Mouse (Mus musculus) heart, postnatal 36 days (tissue): ENCODE data around the gene Esyt2. TPM values are rescaled to one million over a fixed set of nuclear protein-coding genes. Genes with fewer than 3 reads are reported as not detected.

Experiments
- DNase-seq, 2 experiments: peaks; one replicate each; pipeline ENCODE4 v3.0.0; 2021 to 2022
- intact Hi-C: fragments of 180-260 bp; cut with DNase I; formaldehyde crosslinking; loops from one replicate; pipeline ENCODE4 v1.15.1; 2025
- total RNA-seq, 2 experiments: library from RNA; stranded (reverse); gene quantifications; 2 replicates each; pipeline ENCODE4 v1.2.3; 2021

Gene Esyt2
- total RNA-seq, 2 experiments from 2014 or later = 27.7 to 29.9 TPM

GRCm38 (mm10) chr12:116349376-116349775 is 68.4 kb downstream of the Esyt2 start:
- intact Hi-C loops = no loop called here

GRCm38 (mm10) chr12:116351022-116351421 is 70.0 kb downstream of the Esyt2 start:
- DNase-seq = no peak
- intact Hi-C loops = no loop called here

More at GRCm38 (mm10) chr12:116349376-116349775, 68.4 kb downstream of the Esyt2 start:
- DNase-seq = no peak

GRCm38 (mm10) chr12:116352404-116352803 is 71.4 kb downstream of the Esyt2 start:
- DNase-seq = no peak
- intact Hi-C loops = no loop called here

- no peak for DNase-seq
- intact Hi-C loops = no loop called here
Observed at GRCm38 (mm10) chr12:116354694-116355093, 73.7 kb downstream of the Esyt2 start.

GRCm38 (mm10) chr12:116362091-116362490 is 81.1 kb downstream of the Esyt2 start:
- no peak for DNase-seq
- intact Hi-C loops = loop anchor here (10.0 kb wide), 1 partner anchor 263 kb away; no protein-coding TSS in a partner anchor

GRCm38 (mm10) chr12:116366900-116367299 is 85.9 kb downstream of the Esyt2 start:
- intact Hi-C loops = loop anchor here (10.0 kb wide), 1 partner anchor 258 kb away; no protein-coding TSS in a partner anchor

GRCm38 (mm10) chr12:116367346-116367745 is 86.3 kb downstream of the Esyt2 start:
- DNase-seq = no peak
- intact Hi-C loops = loop anchor here (10.0 kb wide), 1 partner anchor 257 kb away; no protein-coding TSS in a partner anchor

More at GRCm38 (mm10) chr12:116366900-116367299, 85.9 kb downstream of the Esyt2 start:
- DNase-seq = no peak

- intact Hi-C loops = loop anchor here (10.0 kb wide), 1 partner anchor 256 kb away; no protein-coding TSS in a partner anchor
- DNase-seq = no peak
Observed at GRCm38 (mm10) chr12:116368857-116369256, 87.9 kb downstream of the Esyt2 start.

- DNase-seq = no peak
- intact Hi-C loops = no loop called here
Observed at GRCm38 (mm10) chr12:116383101-116383500, 102.1 kb downstream of the Esyt2 start.

- DNase-seq = no peak
- intact Hi-C loops = no loop called here
Observed at GRCm38 (mm10) chr12:116383995-116384394, 103.0 kb downstream of the Esyt2 start.

- DNase-seq = no peak
- intact Hi-C loops = no loop called here
Observed at GRCm38 (mm10) chr12:116386802-116387201, 105.8 kb downstream of the Esyt2 start.

- intact Hi-C loops = no loop called here
- no peak for DNase-seq
Observed at GRCm38 (mm10) chr12:116389868-116390267, 108.9 kb downstream of the Esyt2 start.

GRCm38 (mm10) chr12:116394327-116394726 is 113.3 kb downstream of the Esyt2 start:
- no peak for DNase-seq
- intact Hi-C loops = no loop called here

GRCm38 (mm10) chr12:116395312-116395711 is 114.3 kb downstream of the Esyt2 start:
- no peak for DNase-seq
- intact Hi-C loops = no loop called here

GRCm38 (mm10) chr12:116396072-116396695 is 115.2 kb downstream of the Esyt2 start:
- DNase-seq = no peak
- intact Hi-C loops = no loop called here

- intact Hi-C loops = loop anchor here (2.0 to 10.0 kb wide), 2 partner anchors 123 to 349 kb away; partner anchors contain the start of gene Esyt2
- DNase-seq = no peak
Observed at GRCm38 (mm10) chr12:116404012-116404679, 123.2 kb downstream of the Esyt2 start.

- intact Hi-C loops = loop anchor here (2.0 to 10.0 kb wide), 2 partner anchors 124 to 350 kb away; partner anchors contain the start of gene Esyt2
- peak; percentile 98 to 99 for DNase-seq
Observed at GRCm38 (mm10) chr12:116405045-116405835, 124.2 kb downstream of the Esyt2 start, which contains the start of gene Ncapg2. Ncapg2 (plus strand) TSS chr12:116405402.

GRCm38 (mm10) chr12:116405836-116406155 is 124.8 kb downstream of the Esyt2 start:
- intact Hi-C loops = loop anchor here (2.0 to 10.0 kb wide), 2 partner anchors 125 to 351 kb away; partner anchors contain the start of gene Esyt2
- peak in 1 of 2 experiments; percentile 7 for DNase-seq

GRCm38 (mm10) chr12:116407883-116408282 is 126.9 kb downstream of the Esyt2 start:
- intact Hi-C loops = loop anchor here (10.0 kb wide), 1 partner anchor 353 kb away; no protein-coding TSS in a partner anchor
- DNase-seq = no peak

GRCm38 (mm10) chr12:116414941-116415340 is 133.9 kb downstream of the Esyt2 start:
- intact Hi-C loops = loop anchor here (5.0 kb wide), 1 partner anchor 38 kb away; no protein-coding TSS in a partner anchor

More at GRCm38 (mm10) chr12:116414941-116415340, 133.9 kb downstream of the Esyt2 start:
- DNase-seq = no peak
